Mouse (Mus musculus) C2C12 (cell line): ENCODE measurements around the gene Fev. TPM values are rescaled to one million over a fixed set of nuclear protein-coding genes. Genes with fewer than 3 reads are reported as not detected.

ENCODE experiments used
- H3K27me3 ChIP-seq: one replicate; pipeline ENCODE4 v1.6.1; 2011; ENCODE audit not compliant: control insufficient read depth, insufficient read depth, insufficient read length
- H3K36me3 ChIP-seq: one replicate; pipeline ENCODE4 v1.6.1; 2011; ENCODE audit not compliant: control insufficient read depth, insufficient read depth
- H3K4me3 ChIP-seq: one replicate; pipeline ENCODE4 v1.5.1; 2011; ENCODE audit warnings: mild to moderate bottlenecking, control low read depth; ENCODE audit not compliant: poor library complexity, insufficient read depth, severe bottlenecking
- H3K79me2 ChIP-seq: one replicate; pipeline ENCODE4 v1.6.1; 2011; ENCODE audit not compliant: control insufficient read depth, insufficient read depth
- H3K79me3 ChIP-seq: one replicate; pipeline ENCODE4 v1.6.1; 2011; ENCODE audit warnings: low read depth, control low read depth
- H3ac ChIP-seq: one replicate; pipeline ENCODE3; 2011; ENCODE audit warnings: low read depth; ENCODE audit not compliant: control insufficient read depth, insufficient read length
- CEBPB ChIP-seq: IDR thresholded peaks from one replicate; pipeline ENCODE4 v1.6.1; 2011; ENCODE audit warnings: low read depth, mild to moderate bottlenecking, control low read depth, moderate library complexity
- CTCF ChIP-seq: IDR thresholded peaks from one replicate; pipeline ENCODE4 v1.5.1; 2011; ENCODE audit not compliant: control insufficient read depth, insufficient read depth, insufficient read length
- FOSL1 ChIP-seq: IDR thresholded peaks from one replicate; pipeline ENCODE4 v1.8.0; 2011; ENCODE audit warnings: mild to moderate bottlenecking, low read length; ENCODE audit not compliant: poor library complexity, insufficient read depth, severe bottlenecking
- MAX ChIP-seq: IDR thresholded peaks from one replicate; pipeline ENCODE4 v1.6.1; 2011; ENCODE audit warnings: mild to moderate bottlenecking, control low read depth
- MYOD1 ChIP-seq: IDR thresholded peaks from one replicate; pipeline ENCODE4 v1.6.1; 2011; ENCODE audit warnings: low read depth; ENCODE audit not compliant: control insufficient read depth, insufficient read length
- MYOG ChIP-seq: IDR thresholded peaks from one replicate; pipeline ENCODE4 v1.6.1; 2011; ENCODE audit not compliant: control insufficient read depth, insufficient read length; ENCODE audit errors: extremely low read depth
- USF1 ChIP-seq: IDR thresholded peaks from one replicate; pipeline ENCODE4 v1.6.1; 2011; ENCODE audit warnings: low read depth, mild to moderate bottlenecking, control low read depth, moderate library complexity
- polyA plus RNA-seq: library from polyadenylated mRNA; unstranded; fragments of >200 nt; fragmentation: generic; extraction: Trizol; gene quantifications from one replicate; pipeline ENCODE4 v1.2.1, GENCODE M21; 2012; ENCODE audit warnings: missing spikeins

Fev gene
- polyA plus RNA-seq, 1 experiment: not detected

- Histone ChIP-seq H3ac (no peak overlapping the region), H3K4me3 (no peak overlapping the region), H3K36me3 (no peaks in the 10 kb centered on the region), H3K79me3 (no peaks in the 10 kb centered on the region), H3K27me3 (peaks cover 60% of the 10 kb centered on the region), H3K79me2 (no peaks in the 10 kb centered on the region)
- TF ChIP-seq MAX (no peak), MYOG (no peak), USF1 (no peak), FOSL1 (no peak), CEBPB (no peak), MYOD1 (no peak), CTCF (no peak)
Observed at GRCm38 (mm10) chr1:74856439-74856720, 28.8 kb downstream of the Fev start.

GRCm38 (mm10) chr1:74855651-74856438, 29.4 kb downstream of the Fev start:
- Histone ChIP-seq H3K79me3 (no peaks in the 10 kb centered on the region), H3K27me3 (peaks cover 63% of the 10 kb centered on the region), H3K4me3 (no peak overlapping the region), H3K36me3 (no peaks in the 10 kb centered on the region), H3K79me2 (no peaks in the 10 kb centered on the region), H3ac (no peak overlapping the region)
- no peak for TF ChIP-seq CEBPB
- no peak for TF ChIP-seq CTCF
- no peak for TF ChIP-seq MYOD1
- TF ChIP-seq FOSL1: no peak
- TF ChIP-seq MYOG: no peak
- no peak for TF ChIP-seq MAX
- TF ChIP-seq USF1: no peak

- no peaks in the 10 kb centered on the region for H3K79me2 ChIP-seq
- no peak overlapping the region for H3ac ChIP-seq
- peaks cover 70% of the 10 kb centered on the region for H3K27me3 ChIP-seq
- no peak overlapping the region for H3K4me3 ChIP-seq
- no peaks in the 10 kb centered on the region for H3K36me3 ChIP-seq
- H3K79me3 ChIP-seq: no peaks in the 10 kb centered on the region
- TF ChIP-seq FOSL1: no peak
- no peak for TF ChIP-seq MYOG
- TF ChIP-seq CEBPB: no peak
- TF ChIP-seq CTCF: no peak
Observed at GRCm38 (mm10) chr1:74855156-74855555, 30.1 kb downstream of the Fev start.

GRCm38 (mm10) chr1:74854306-74855056, 30.7 kb downstream of the Fev start, which contains the start of gene Cdk5r2:
Gene Cdk5r2, plus strand, starts transcription at chr1:74854934.
- no peak within 1 kb of the TSS for H3K4me3 ChIP-seq
- H3K79me3 ChIP-seq: no peaks in the 10 kb centered on the region
- no peaks in the 10 kb centered on the region for H3K36me3 ChIP-seq
- H3ac ChIP-seq: peak within 1 kb of the TSS; percentile 45
- no peaks in the 10 kb centered on the region for H3K79me2 ChIP-seq
- H3K27me3 ChIP-seq: peaks cover 73% of the 10 kb centered on the region
- TF ChIP-seq MYOD1 (no peak), MAX (no peak), FOSL1 (no peak), CTCF (no peak), CEBPB (no peak), MYOG (no peak), USF1 (no peak)

- Histone ChIP-seq H3K36me3 (no peaks in the 10 kb centered on the region), H3K27me3 (peaks cover 68% of the 10 kb centered on the region), H3K79me2 (no peaks in the 10 kb centered on the region), H3ac (no peak overlapping the region), H3K4me3 (no peak overlapping the region), H3K79me3 (no peaks in the 10 kb centered on the region)
- no peak for TF ChIP-seq MYOG
- TF ChIP-seq MYOD1: no peak
- TF ChIP-seq USF1: no peak
- no peak for TF ChIP-seq CTCF
- no peak for TF ChIP-seq MAX
- TF ChIP-seq FOSL1: no peak
- TF ChIP-seq CEBPB: no peak
Observed at GRCm38 (mm10) chr1:74851001-74851775, 34.0 kb downstream of the Fev start.
